Mouse (Mus musculus): ENCODE results near the gene 5830473C10Rik. TPM values are rescaled to one million over a fixed set of nuclear protein-coding genes. Genes with fewer than 3 reads are reported as not detected.

Gene 5830473C10Rik
- polyA plus RNA-seq, 1 experiment, result not detected

GRCm38 (mm10) chr5:90623209-90623608 lies 62.3 kb downstream of the 5830473C10Rik start:
- Histone ChIP-seq H3K79me2 (ENCODE audit: control insufficient read depth, insufficient read depth) (no peaks in the 10 kb centered on the region), H3K4me3 (no peak overlapping the region), H3ac (ENCODE audit: control insufficient read depth, insufficient read length) (no peak overlapping the region), H3K4me2 (ENCODE audit: low read depth) (no peak overlapping the region), H3K36me3 (ENCODE audit: control insufficient read depth, insufficient read depth) (no peaks in the 10 kb centered on the region), H3K27me3 (ENCODE audit: control insufficient read depth, insufficient read depth, insufficient read length) (no peaks in the 10 kb centered on the region)
- no peak for TF ChIP-seq POLR2AphosphoS2 (IDR thresholded peaks at IDR 0.05; ENCODE audit: insufficient read length, low read depth)
- no peak for TF ChIP-seq TCF12 (IDR thresholded peaks at IDR 0.05; ENCODE audit: insufficient read depth, poor library complexity, severe bottlenecking)
- no peak for TF ChIP-seq POLR2A (IDR thresholded peaks at IDR 0.05; ENCODE audit: insufficient read length, low read depth)
- no peak for TF ChIP-seq MYOG (IDR thresholded peaks at IDR 0.05; ENCODE audit: control insufficient read depth in 1 of 3, insufficient read depth in 1 of 3, insufficient read length in 2 of 3, low read depth in 2 of 3)
- TF ChIP-seq E2F4 (IDR thresholded peaks at IDR 0.05; ENCODE audit: insufficient read depth), result no peak
- no peak for TF ChIP-seq CEBPB (IDR thresholded peaks at IDR 0.05; ENCODE audit: insufficient read depth, poor library complexity, severe bottlenecking)
- TF ChIP-seq MAX (IDR thresholded peaks at IDR 0.05; ENCODE audit: low read depth), result no peak
- TF ChIP-seq USF1 (IDR thresholded peaks at IDR 0.05; ENCODE audit: low read depth), result no peak
- no peak for TF ChIP-seq REST (IDR thresholded peaks at IDR 0.05; ENCODE audit: insufficient read depth, insufficient read length)
- no peak for TF ChIP-seq TCF3 (IDR thresholded peaks at IDR 0.05; ENCODE audit: insufficient read length, low read depth)
- no peak for TF ChIP-seq SRF (IDR thresholded peaks at IDR 0.05; ENCODE audit: control insufficient read depth, insufficient read length, low read depth)
- no peak for TF ChIP-seq MYOD1 (IDR thresholded peaks at IDR 0.05; ENCODE audit: control insufficient read depth in 1 of 3, insufficient read length in 2 of 3, low read depth in 2 of 3)

- Histone ChIP-seq H3ac (ENCODE audit: control insufficient read depth, insufficient read length) (no peak overlapping the region), H3K4me2 (ENCODE audit: low read depth) (no peak overlapping the region), H3K79me2 (ENCODE audit: control insufficient read depth, insufficient read depth) (no peaks in the 10 kb centered on the region), H3K27me3 (ENCODE audit: control insufficient read depth, insufficient read depth, insufficient read length) (no peaks in the 10 kb centered on the region), H3K36me3 (ENCODE audit: control insufficient read depth, insufficient read depth) (no peaks in the 10 kb centered on the region), H3K4me3 (no peak overlapping the region)
- TF ChIP-seq CEBPB (IDR thresholded peaks at IDR 0.05; ENCODE audit: insufficient read depth, poor library complexity, severe bottlenecking), result no peak
- TF ChIP-seq E2F4 (IDR thresholded peaks at IDR 0.05; ENCODE audit: insufficient read depth), result no peak
- TF ChIP-seq TCF3 (IDR thresholded peaks at IDR 0.05; ENCODE audit: insufficient read length, low read depth), result no peak
- no peak for TF ChIP-seq MYOD1 (IDR thresholded peaks at IDR 0.05; ENCODE audit: control insufficient read depth in 1 of 3, insufficient read length in 2 of 3, low read depth in 2 of 3)
- no peak for TF ChIP-seq MAX (IDR thresholded peaks at IDR 0.05; ENCODE audit: low read depth)
- TF ChIP-seq REST (IDR thresholded peaks at IDR 0.05; ENCODE audit: insufficient read depth, insufficient read length), result no peak
- no peak for TF ChIP-seq TCF12 (IDR thresholded peaks at IDR 0.05; ENCODE audit: insufficient read depth, poor library complexity, severe bottlenecking)
- no peak for TF ChIP-seq USF1 (IDR thresholded peaks at IDR 0.05; ENCODE audit: low read depth)
- TF ChIP-seq MYOG (IDR thresholded peaks at IDR 0.05; ENCODE audit: control insufficient read depth in 1 of 3, insufficient read depth in 1 of 3, insufficient read length in 2 of 3, low read depth in 2 of 3), result no peak
- no peak for TF ChIP-seq POLR2A (IDR thresholded peaks at IDR 0.05; ENCODE audit: insufficient read length, low read depth)
- TF ChIP-seq SRF (IDR thresholded peaks at IDR 0.05; ENCODE audit: control insufficient read depth, insufficient read length, low read depth), result no peak
- no peak for TF ChIP-seq POLR2AphosphoS2 (IDR thresholded peaks at IDR 0.05; ENCODE audit: insufficient read length, low read depth)
Measured at GRCm38 (mm10) chr5:90624708-90625425, 64.0 kb downstream of the 5830473C10Rik start.

GRCm38 (mm10) chr5:90627423-90627822 lies 66.5 kb downstream of the 5830473C10Rik start:
- no peak overlapping the region for H3K4me3 ChIP-seq
- no peaks in the 10 kb centered on the region for H3K36me3 ChIP-seq (ENCODE audit: control insufficient read depth, insufficient read depth)

GRCm38 (mm10) chr5:90628011-90628410 lies 67.1 kb downstream of the 5830473C10Rik start:
- Histone ChIP-seq H3K79me2 (ENCODE audit: control insufficient read depth, insufficient read depth) (no peaks in the 10 kb centered on the region), H3K27me3 (ENCODE audit: control insufficient read depth, insufficient read depth, insufficient read length) (no peaks in the 10 kb centered on the region), H3K36me3 (ENCODE audit: control insufficient read depth, insufficient read depth) (no peaks in the 10 kb centered on the region), H3K4me3 (no peak overlapping the region), H3ac (ENCODE audit: control insufficient read depth, insufficient read length) (no peak overlapping the region), H3K4me2 (ENCODE audit: low read depth) (no peak overlapping the region)
- no peak for TF ChIP-seq MAX (IDR thresholded peaks at IDR 0.05; ENCODE audit: low read depth)
- no peak for TF ChIP-seq POLR2AphosphoS2 (IDR thresholded peaks at IDR 0.05; ENCODE audit: insufficient read length, low read depth)
- TF ChIP-seq REST (IDR thresholded peaks at IDR 0.05; ENCODE audit: insufficient read depth, insufficient read length), result no peak
- TF ChIP-seq TCF12 (IDR thresholded peaks at IDR 0.05; ENCODE audit: insufficient read depth, poor library complexity, severe bottlenecking), result no peak
- no peak for TF ChIP-seq CEBPB (IDR thresholded peaks at IDR 0.05; ENCODE audit: insufficient read depth, poor library complexity, severe bottlenecking)
- no peak for TF ChIP-seq POLR2A (IDR thresholded peaks at IDR 0.05; ENCODE audit: insufficient read length, low read depth)
- no peak for TF ChIP-seq MYOD1 (IDR thresholded peaks at IDR 0.05; ENCODE audit: control insufficient read depth in 1 of 3, insufficient read length in 2 of 3, low read depth in 2 of 3)
- TF ChIP-seq USF1 (IDR thresholded peaks at IDR 0.05; ENCODE audit: low read depth), result no peak
- TF ChIP-seq SRF (IDR thresholded peaks at IDR 0.05; ENCODE audit: control insufficient read depth, insufficient read length, low read depth), result no peak
- no peak for TF ChIP-seq TCF3 (IDR thresholded peaks at IDR 0.05; ENCODE audit: insufficient read length, low read depth)
- TF ChIP-seq MYOG (IDR thresholded peaks at IDR 0.05; ENCODE audit: control insufficient read depth in 1 of 3, insufficient read depth in 1 of 3, insufficient read length in 2 of 3, low read depth in 2 of 3), result no peak
- TF ChIP-seq E2F4 (IDR thresholded peaks at IDR 0.05; ENCODE audit: insufficient read depth), result no peak

More at GRCm38 (mm10) chr5:90627423-90627822, 66.5 kb downstream of the 5830473C10Rik start:
- Histone ChIP-seq H3K4me2 (ENCODE audit: low read depth) (no peak overlapping the region), H3K79me2 (ENCODE audit: control insufficient read depth, insufficient read depth) (no peaks in the 10 kb centered on the region), H3K27me3 (ENCODE audit: control insufficient read depth, insufficient read depth, insufficient read length) (no peaks in the 10 kb centered on the region), H3ac (ENCODE audit: control insufficient read depth, insufficient read length) (no peak overlapping the region)
- TF ChIP-seq REST (IDR thresholded peaks at IDR 0.05; ENCODE audit: insufficient read depth, insufficient read length) (no peak), MYOG (IDR thresholded peaks at IDR 0.05; ENCODE audit: control insufficient read depth in 1 of 3, insufficient read depth in 1 of 3, insufficient read length in 2 of 3, low read depth in 2 of 3) (no peak), TCF12 (IDR thresholded peaks at IDR 0.05; ENCODE audit: insufficient read depth, poor library complexity, severe bottlenecking) (no peak), MAX (IDR thresholded peaks at IDR 0.05; ENCODE audit: low read depth) (no peak), TCF3 (IDR thresholded peaks at IDR 0.05; ENCODE audit: insufficient read length, low read depth) (no peak), E2F4 (IDR thresholded peaks at IDR 0.05; ENCODE audit: insufficient read depth) (no peak), POLR2AphosphoS2 (IDR thresholded peaks at IDR 0.05; ENCODE audit: insufficient read length, low read depth) (no peak), USF1 (IDR thresholded peaks at IDR 0.05; ENCODE audit: low read depth) (no peak), SRF (IDR thresholded peaks at IDR 0.05; ENCODE audit: control insufficient read depth, insufficient read length, low read depth) (no peak)
